ENCODE assay signal across 14 mouse cellular contexts in the genomic region with DNA sequence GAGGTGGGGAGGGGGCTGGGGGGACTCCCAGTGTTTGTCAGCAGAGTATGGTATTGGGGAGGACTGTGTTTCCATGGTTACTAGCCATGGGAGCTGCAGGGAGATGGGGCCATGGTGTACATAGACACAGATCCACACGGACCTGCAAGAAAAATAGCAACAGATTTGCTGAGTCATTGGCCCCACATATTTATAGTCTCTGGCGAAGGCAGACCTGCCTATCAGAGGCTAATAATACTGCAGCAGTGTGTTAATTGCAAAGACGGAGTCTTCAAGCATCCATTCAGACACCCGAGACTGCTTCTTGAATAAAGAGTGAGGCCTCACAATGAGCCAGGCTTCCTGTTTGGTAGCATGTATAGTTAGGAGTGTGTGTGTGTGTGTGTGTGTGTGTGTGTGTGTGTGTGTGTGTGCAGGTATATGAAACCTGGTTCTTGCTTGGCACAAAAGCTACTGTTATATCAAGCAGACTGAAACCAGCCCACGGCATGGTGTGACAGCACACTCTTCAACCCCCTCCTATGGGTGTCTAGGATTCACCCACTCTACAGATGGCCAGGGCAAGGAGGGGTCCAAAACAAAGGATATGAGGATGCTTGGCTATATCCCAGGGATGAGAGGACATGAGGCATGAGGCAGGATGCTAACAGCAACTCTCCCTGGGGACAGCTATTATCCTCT. TPM values are rescaled to one million over a fixed set of nuclear protein-coding genes. Genes with fewer than 3 reads are reported as not detected.
DNase-seq lines count a peak whose midpoint lies in the region; ATAC-seq lines count a peak whose summit lies in the region.
"Had no signal": no experiment of that assay in that cellular context is flagged by ENCODE, and none has a peak within 500 bp of the region (broad histone marks: within the 10 kb centered on the region; RNA-seq: fewer than 3 reads in every experiment).

No protein-coding gene starts in this region.

- no peaks in the 10 kb centered on the region for H3K27me3 ChIP-seq in midbrain, embryonic 14.5 days (ENCODE audit: control insufficient read depth, insufficient read depth, low read length)
- H3K27me3 ChIP-seq in midbrain, embryonic 10.5 days (ENCODE audit: low read depth, poor library complexity, severe bottlenecking), result no peaks in the 10 kb centered on the region

- H3K36me3 ChIP-seq in midbrain, embryonic 14.5 days (ENCODE audit: control insufficient read depth, insufficient read depth, low read length), result no peaks in the 10 kb centered on the region
- no peaks in the 10 kb centered on the region for H3K36me3 ChIP-seq in midbrain, embryonic 10.5 days

- no peak overlapping the region for H3K4me3 ChIP-seq in midbrain, embryonic 14.5 days (replicated peaks; ENCODE audit: low read depth, low read length)
- no peak overlapping the region for H3K4me3 ChIP-seq in midbrain, embryonic 10.5 days

- H3K9ac ChIP-seq in midbrain, embryonic 14.5 days (replicated peaks; ENCODE audit: low read length), result no peak overlapping the region

- H3K4me2 ChIP-seq in midbrain, embryonic 14.5 days (ENCODE audit: low read length), result no peak overlapping the region

- H3K4me1 ChIP-seq in midbrain, embryonic 14.5 days (ENCODE audit: control insufficient read depth, insufficient read depth, low read length), result 0 out of 2 replicates have a peak, but pooled peaks cover 3% of the 10 kb centered on the region
- 0 out of 2 replicates have a peak, but pooled peaks cover 3% of the 10 kb centered on the region for H3K4me1 ChIP-seq in midbrain, embryonic 10.5 days

- no peak overlapping the region for H3K27ac ChIP-seq in midbrain, embryonic 14.5 days (replicated peaks; ENCODE audit: low read depth, low read length)
- H3K27ac ChIP-seq in midbrain, embryonic 10.5 days (replicated peaks), result no peak overlapping the region

- H3K9me3 ChIP-seq in midbrain, embryonic 14.5 days (ENCODE audit: control insufficient read depth, low read length), result no peaks in the 10 kb centered on the region
- no peaks in the 10 kb centered on the region for H3K9me3 ChIP-seq in midbrain, embryonic 10.5 days (replicated peaks)

- no peak for ATAC-seq in midbrain, embryonic 14.5 days (ENCODE audit: low FRiP score, low TSS enrichment)
- ATAC-seq: CD4-positive, CD25-positive, alpha-beta regulatory T cell, adult 4 months had no signal

- DNase-seq in heart, adult 18-20 months, result peak; percentile 52 to 64
- no peak for DNase-seq in heart, postnatal 4 days
- peak; percentile 34 for DNase-seq in midbrain, embryonic 14.5 days
- DNase-seq in midbrain, embryonic 10.5 days (ENCODE audit: low spot score), result no peak
- DNase-seq in layer of hippocampus, adult 8-10 months (ENCODE audit: low spot score in 2 of 2), result peak; percentile 63 to 65
- peak; percentile 12 for DNase-seq in right cerebral cortex, postnatal 4 days
- DNase-seq in ovary, adult 18-20 months (ENCODE audit: low spot score), result no peak
- DNase-seq in liver, result no peak
- DNase-seq: adrenal gland, postnatal 14 days; lung, adult 18-20 months; thymus, postnatal 4 days had no signal

- WGBS in midbrain, embryonic 14.5 days, result 60% methylated on average over 5 of the region's 5 CpGs
- WGBS in midbrain, embryonic 10.5 days, result 85% methylated on average over 5 of the region's 5 CpGs

RNA-seq across cellular contexts. Expression of a gene that starts 20.9 kb away (rescaled TPM):
- total RNA-seq in heart, adult 18-20 months (2021), result 10 to 100 TPM; 28.2 to 30.7 TPM
- 10 to 100 TPM; 10.9 to 12.6 TPM for total RNA-seq in heart, postnatal 4 days (2021)
- 10.5 and 21.2 TPM in 2 replicates for polyA plus RNA-seq in midbrain, embryonic 14.5 days (2014; fragmentation: Nextera tagmentation; extraction: Ambion mirVana)
- 0.54 and 1.1 TPM in 2 replicates for polyA plus RNA-seq in midbrain, embryonic 10.5 days (2016; fragmentation: Nextera tagmentation; extraction: Ambion mirVana)
- total RNA-seq in layer of hippocampus, adult 8-10 months (2022), result 100 to 1,000 TPM; 211 to 240 (median 223) TPM
- total RNA-seq: megakaryocyte progenitor cell, adult 5-6 weeks; neutrophil, adult 5-6 weeks had no signal
- polyA plus RNA-seq: CD4-positive, CD25-positive, alpha-beta regulatory T cell, adult 4 months had no signal

Comparison
In these comparisons a context has a peak if more than half of its experiments do, and no peak if none do; other contexts are left out.
1. DNase-seq: peak in heart, adult 18-20 months (2 of 2), midbrain, embryonic 14.5 days (single experiment), layer of hippocampus, adult 8-10 months (2 of 2) and right cerebral cortex, postnatal 4 days (single experiment); none in heart, postnatal 4 days (single experiment), midbrain, embryonic 10.5 days (single experiment), ovary, adult 18-20 months (single experiment) and liver (single experiment).
2. RNA of a gene that starts 20.9 kb away (total RNA-seq): 211 to 240 TPM in layer of hippocampus, adult 8-10 months; 28.2 to 30.7 TPM in heart, adult 18-20 months and 10.9 to 12.6 TPM in heart, postnatal 4 days; every median in the first group is over 4 times any median in the second.